Mouse (Mus musculus) midbrain, embryonic 16.5 days (tissue): ENCODE measurements around the gene Olfr655. TPM values are rescaled to one million over a fixed set of nuclear protein-coding genes. Genes with fewer than 3 reads are reported as not detected.
A peak's percentile ranks its signal among the peaks of the same experiment; 100 is the strongest.

Experiments used
- ATAC-seq: fragments of 200-750 bp; cut with Nextera tagmentation; 2 replicates; pipeline ENCODE4 v1.8.0; 2017; ENCODE audit warnings: moderate TSS enrichment
- H3K27ac ChIP-seq: fragments of 300-500 bp; sonication (generic); 2 replicates; pipeline ENCODE4 v1.5.1; 2014; ENCODE audit warnings: mild to moderate bottlenecking, low read length, mixed read lengths
- H3K27me3 ChIP-seq: fragments of 300-500 bp; sonication (generic); 2 replicates; pipeline ENCODE4 v1.6.1; 2014; ENCODE audit warnings: low read depth, low read length, mixed read lengths; ENCODE audit not compliant: control insufficient read depth, insufficient read depth
- H3K36me3 ChIP-seq: fragments of 300-500 bp; sonication (generic); 2 replicates; pipeline ENCODE4 v1.6.1; 2014; ENCODE audit warnings: mild to moderate bottlenecking, low read length, moderate library complexity, mixed read lengths; ENCODE audit not compliant: control insufficient read depth, insufficient read depth
- H3K4me1 ChIP-seq: fragments of 300-500 bp; sonication (generic); 2 replicates; pipeline ENCODE4 v1.6.1; 2014; ENCODE audit warnings: mild to moderate bottlenecking, low read length, mixed read lengths; ENCODE audit not compliant: control insufficient read depth, insufficient read depth
- H3K4me2 ChIP-seq: fragments of 300-500 bp; sonication (generic); 2 replicates; pipeline ENCODE4 v1.6.1; 2014; ENCODE audit warnings: mild to moderate bottlenecking, low read length, mixed read lengths
- H3K4me3 ChIP-seq: fragments of 300-500 bp; sonication (generic); 2 replicates; pipeline ENCODE4 v1.5.1; 2014; ENCODE audit warnings: low read depth, mild to moderate bottlenecking, low read length, moderate library complexity, mixed read lengths
- H3K9ac ChIP-seq: fragments of 300-500 bp; sonication (generic); 2 replicates; pipeline ENCODE4 v1.6.1; 2014; ENCODE audit warnings: low read depth, low read length, mixed read lengths
- H3K9me3 ChIP-seq: fragments of 300-500 bp; sonication (generic); replicated peaks from 2 replicates; pipeline ENCODE4 v1.6.1; 2014; ENCODE audit warnings: mild to moderate bottlenecking, low read length, mixed read lengths; ENCODE audit not compliant: control insufficient read depth, poor library complexity, severe bottlenecking
- WGBS: fragments of 180-500 bp; shearing (Covaris S2); extraction: QIAGEN DNeasy Blood & Tissue Kit; methylation state at CpG from one replicate; pipeline ENCODE4 v1.1.7; 2014; 5-methylcytosine and 5-hydroxymethylcytosine counted together
- polyA plus RNA-seq: library from polyadenylated mRNA; unstranded; fragments of >200 nt; fragmentation: Nextera tagmentation; extraction: Ambion mirVana; gene quantifications from 2 replicates; pipeline ENCODE4 v1.2.1, GENCODE M21; 2015

Gene Olfr655
- not detected in 2 replicates for polyA plus RNA-seq

DNA sequence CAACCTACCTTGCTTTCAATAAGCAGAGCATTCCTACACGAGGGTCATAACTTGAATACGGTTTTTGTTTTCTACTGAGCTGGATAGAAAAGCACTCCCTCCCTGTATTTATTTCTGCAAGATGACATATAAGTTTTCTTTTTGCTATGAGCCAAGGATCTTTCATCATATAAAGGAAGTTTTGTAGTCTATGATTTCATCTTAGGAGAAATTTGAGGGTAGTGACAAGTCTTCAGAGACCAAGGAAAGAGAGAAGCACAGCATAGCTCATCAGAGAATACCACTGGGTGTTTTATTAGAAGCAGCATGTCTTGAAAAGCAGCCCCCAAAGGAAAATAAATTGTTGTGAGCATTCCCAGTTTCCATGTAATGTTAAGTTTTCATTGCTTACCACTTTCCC, at the start of gene Olfr655:
Gene Olfr655, minus strand, starts transcription at position 101 of the 400 bp plus-strand sequence.
- Histone ChIP-seq H3K9ac (no peak within 1 kb of the TSS), H3K4me3 (no peak within 1 kb of the TSS), H3K4me2 (no peak within 1 kb of the TSS), H3K27ac (no peak within 1 kb of the TSS), H3K4me1 (no peaks in the 10 kb centered on the region), H3K9me3 (no peaks in the 10 kb centered on the region), H3K36me3 (no peaks in the 10 kb centered on the region), H3K27me3 (no peaks in the 10 kb centered on the region)
- no peak for ATAC-seq
- WGBS: 82% methylated on average over 2 of the region's 2 CpGs

DNA sequence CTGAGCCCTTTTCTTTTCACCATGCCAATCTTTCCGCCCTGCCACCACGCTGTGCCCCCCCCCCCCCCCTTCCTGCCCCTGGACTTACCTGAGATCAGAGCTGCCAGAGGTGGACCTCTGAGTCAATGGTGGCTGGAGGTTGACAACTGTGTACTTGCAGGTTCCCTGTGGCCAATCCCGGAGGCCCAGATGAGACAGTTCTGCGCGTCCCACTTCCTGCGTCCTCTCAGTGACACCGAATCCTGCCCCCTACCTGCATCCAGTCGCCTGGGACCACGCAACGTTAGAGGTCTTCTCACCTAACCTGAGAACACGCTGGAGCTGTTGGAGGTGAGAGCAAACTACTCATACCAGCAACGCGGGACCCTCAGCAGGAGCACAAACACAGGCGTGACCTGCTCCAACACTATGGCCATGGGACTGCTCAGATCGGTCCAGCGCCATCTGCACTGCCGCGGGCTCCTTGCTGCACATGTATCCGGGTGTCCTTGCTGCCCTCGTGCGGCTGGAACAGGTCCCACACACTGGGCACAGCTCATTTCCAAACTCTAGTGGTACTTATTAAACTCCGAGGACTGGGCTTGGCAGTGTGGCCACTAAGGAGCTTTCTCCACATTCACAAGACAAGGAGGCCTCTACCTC, 45.4 kb upstream of the Olfr655 start, which contains the start of gene Olfr658:
Gene Olfr658, minus strand, starts transcription at position 465 of the 642 bp plus-strand sequence.
- no peaks in the 10 kb centered on the region for H3K9me3 ChIP-seq
- H3K27ac ChIP-seq: no peak within 1 kb of the TSS
- no peaks in the 10 kb centered on the region for H3K36me3 ChIP-seq
- H3K27me3 ChIP-seq: no peaks in the 10 kb centered on the region
- peak within 1 kb of the TSS; percentile 33 for H3K4me3 ChIP-seq
- H3K9ac ChIP-seq: 0 out of 2 replicates have a peak within 1 kb of the TSS, but pooled peaks have one; percentile 34
- 21% methylated on average over 21 of the region's 22 CpGs for WGBS
- peak; percentile 94 for ATAC-seq
- no peaks in the 10 kb centered on the region for H3K4me1 ChIP-seq
- peak within 1 kb of the TSS; percentile 50 for H3K4me2 ChIP-seq

DNA sequence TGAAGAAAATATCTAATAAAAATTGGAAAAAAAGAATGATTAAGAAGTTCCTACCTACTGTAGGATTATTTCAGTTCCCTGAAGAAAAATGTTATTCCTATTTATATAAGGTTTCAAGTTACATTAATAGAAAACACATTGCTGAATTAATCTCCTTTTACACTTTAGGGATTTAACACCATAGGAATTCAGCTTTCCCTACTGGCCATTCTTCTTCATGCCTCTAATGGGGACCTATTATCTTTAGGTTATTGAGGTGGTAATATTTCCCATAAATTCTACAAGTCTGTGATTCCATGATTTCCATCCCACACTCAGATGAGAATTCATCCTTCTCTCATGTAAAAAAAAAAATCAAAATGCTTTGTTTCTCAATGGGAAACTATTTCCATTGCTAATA, 22.9 kb upstream of the Olfr655 start, which contains the start of gene Olfr657:
Gene Olfr657, plus strand, starts transcription at position 301 of the 400 bp plus-strand sequence.
- Histone ChIP-seq H3K36me3 (no peaks in the 10 kb centered on the region), H3K9ac (no peak within 1 kb of the TSS), H3K4me2 (no peak within 1 kb of the TSS), H3K27me3 (no peaks in the 10 kb centered on the region), H3K4me1 (no peaks in the 10 kb centered on the region), H3K27ac (no peak within 1 kb of the TSS), H3K4me3 (no peak within 1 kb of the TSS), H3K9me3 (no peaks in the 10 kb centered on the region)
- no peak for ATAC-seq

DNA sequence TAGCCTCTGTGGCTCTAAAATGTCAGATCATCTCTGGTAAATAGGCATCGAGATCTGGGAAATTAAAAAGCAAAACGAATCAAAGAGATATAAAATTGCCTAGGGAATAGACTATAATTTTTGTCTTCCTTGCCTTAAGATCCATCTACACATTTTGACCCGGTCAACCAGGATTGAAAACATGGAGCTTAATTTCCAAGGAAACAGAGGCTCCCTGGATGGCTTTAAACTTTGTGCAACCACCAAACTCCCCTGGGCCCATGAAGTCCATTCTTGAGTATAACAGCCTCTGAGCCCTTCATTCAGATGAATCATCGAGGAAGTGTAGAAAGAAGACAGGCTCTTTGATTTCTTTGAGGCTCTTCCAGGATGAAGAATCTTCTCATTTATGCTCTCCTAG, 12.1 kb upstream of the Olfr655 start, which contains the start of gene Olfr656:
Gene Olfr656, plus strand, starts transcription at position 301 of the 400 bp plus-strand sequence.
- 66% methylated on average over 4 of the region's 4 CpGs for WGBS
- no peak for ATAC-seq
- Histone ChIP-seq H3K4me1 (no peaks in the 10 kb centered on the region), H3K27ac (no peak within 1 kb of the TSS), H3K9ac (no peak within 1 kb of the TSS), H3K4me2 (no peak within 1 kb of the TSS), H3K27me3 (no peaks in the 10 kb centered on the region), H3K9me3 (no peaks in the 10 kb centered on the region), H3K4me3 (no peak within 1 kb of the TSS), H3K36me3 (no peaks in the 10 kb centered on the region)

DNA sequence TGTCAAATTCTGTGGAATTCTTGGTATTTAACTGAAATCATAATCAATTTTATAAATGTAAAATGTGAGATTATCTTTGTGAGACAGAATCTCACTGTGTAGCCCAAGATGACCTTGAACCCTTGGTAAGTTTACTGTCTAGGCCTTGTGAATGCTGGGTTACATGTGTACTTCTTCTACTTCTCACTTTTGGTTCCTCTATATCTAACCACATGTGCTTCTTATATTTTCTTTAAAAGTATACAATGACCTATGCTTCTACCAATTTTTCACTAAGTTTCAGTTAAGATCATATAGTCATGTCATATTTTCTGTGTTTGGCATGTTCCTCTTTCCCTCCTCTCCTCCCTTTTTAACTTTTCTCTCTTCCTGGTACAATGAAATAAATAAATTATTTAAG, 3.1 kb upstream of the Olfr655 start:
- no peak overlapping the region for H3K4me2 ChIP-seq
- no peak for ATAC-seq
- H3K4me1 ChIP-seq: no peaks in the 10 kb centered on the region
- H3K9ac ChIP-seq: no peak overlapping the region
- no peaks in the 10 kb centered on the region for H3K36me3 ChIP-seq
- H3K27ac ChIP-seq: no peak overlapping the region
- no peaks in the 10 kb centered on the region for H3K9me3 ChIP-seq
- H3K27me3 ChIP-seq: no peaks in the 10 kb centered on the region
- H3K4me3 ChIP-seq: no peak overlapping the region

DNA sequence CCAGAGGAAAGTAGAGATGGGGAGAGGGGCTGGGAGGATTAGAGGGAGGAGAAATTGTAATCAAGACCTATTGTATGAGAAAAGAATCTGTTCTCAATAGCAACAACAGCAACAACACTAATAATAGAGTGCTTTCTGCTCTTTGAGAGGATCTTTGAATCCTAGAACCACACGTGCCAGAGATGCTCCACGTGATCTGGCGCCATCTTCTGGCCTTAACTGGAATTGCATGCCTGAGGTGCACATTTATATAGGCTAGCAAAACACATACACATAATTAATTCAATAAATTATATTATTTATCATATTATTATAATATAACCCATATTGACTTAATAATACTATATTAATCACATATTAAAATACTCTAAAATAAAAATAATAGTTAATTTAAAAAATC, 1.6 kb upstream of the Olfr655 start:
- Histone ChIP-seq H3K9ac (no peak overlapping the region), H3K4me2 (no peak overlapping the region), H3K4me1 (no peaks in the 10 kb centered on the region), H3K4me3 (no peak overlapping the region), H3K27ac (no peak overlapping the region), H3K36me3 (no peaks in the 10 kb centered on the region), H3K27me3 (no peaks in the 10 kb centered on the region), H3K9me3 (no peaks in the 10 kb centered on the region)
- 2% methylated on average over 3 of the region's 3 CpGs for WGBS
- no peak for ATAC-seq

DNA sequence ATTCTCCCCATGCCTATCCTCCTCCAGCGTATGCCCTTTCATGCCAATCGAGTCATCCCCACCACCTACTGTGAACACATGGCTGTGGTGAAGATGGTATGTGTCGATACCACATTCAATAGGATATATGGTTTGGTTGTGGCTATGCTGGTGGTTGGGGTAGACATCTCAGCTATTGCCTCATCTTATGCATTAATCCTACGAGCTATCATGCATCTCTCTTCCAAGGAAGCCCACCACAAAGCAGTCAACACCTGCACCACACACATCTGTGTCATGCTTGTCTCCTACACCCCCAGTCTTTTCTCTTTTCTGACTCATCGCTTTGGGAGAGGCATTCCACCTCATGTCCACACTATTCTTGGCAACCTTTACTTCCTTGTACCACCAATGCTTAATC, 13.3 kb downstream of the Olfr655 start:
- Histone ChIP-seq H3K36me3 (no peaks in the 10 kb centered on the region), H3K27ac (no peak overlapping the region), H3K27me3 (no peaks in the 10 kb centered on the region), H3K4me2 (no peak overlapping the region), H3K9me3 (no peaks in the 10 kb centered on the region), H3K4me3 (no peak overlapping the region), H3K9ac (no peak overlapping the region), H3K4me1 (no peaks in the 10 kb centered on the region)
- ATAC-seq: no peak
- 90% methylated on average over 5 of the region's 5 CpGs for WGBS

DNA sequence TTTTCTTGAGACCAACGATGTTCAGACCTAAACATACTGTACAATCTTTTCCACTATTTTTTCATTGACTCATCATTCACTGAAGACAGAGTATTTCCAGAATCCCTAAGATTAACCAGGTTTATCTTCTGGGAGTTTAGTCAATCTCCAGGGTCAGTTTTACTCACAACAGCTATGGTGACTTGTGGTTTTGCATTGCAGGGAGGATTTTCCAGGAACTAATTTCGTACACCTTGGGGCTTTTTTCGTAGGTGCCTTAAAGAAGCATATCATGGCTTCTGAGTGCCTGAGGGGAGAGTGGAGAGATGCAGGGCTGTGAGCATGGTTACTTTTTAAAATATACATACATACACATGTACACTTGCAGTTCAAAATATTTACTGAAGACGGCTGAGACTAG, 14.9 kb downstream of the Olfr655 start, which contains the start of gene Olfr654:
Gene Olfr654, plus strand, starts transcription at position 301 of the 400 bp plus-strand sequence.
- no peak within 1 kb of the TSS for H3K27ac ChIP-seq
- H3K9ac ChIP-seq: no peak within 1 kb of the TSS
- no peaks in the 10 kb centered on the region for H3K27me3 ChIP-seq
- no peak within 1 kb of the TSS for H3K4me2 ChIP-seq
- H3K4me1 ChIP-seq: no peaks in the 10 kb centered on the region
- ATAC-seq: no peak
- no peak within 1 kb of the TSS for H3K4me3 ChIP-seq
- H3K36me3 ChIP-seq: no peaks in the 10 kb centered on the region
- no peaks in the 10 kb centered on the region for H3K9me3 ChIP-seq
- WGBS: 88% methylated on average over 4 of the region's 4 CpGs

DNA sequence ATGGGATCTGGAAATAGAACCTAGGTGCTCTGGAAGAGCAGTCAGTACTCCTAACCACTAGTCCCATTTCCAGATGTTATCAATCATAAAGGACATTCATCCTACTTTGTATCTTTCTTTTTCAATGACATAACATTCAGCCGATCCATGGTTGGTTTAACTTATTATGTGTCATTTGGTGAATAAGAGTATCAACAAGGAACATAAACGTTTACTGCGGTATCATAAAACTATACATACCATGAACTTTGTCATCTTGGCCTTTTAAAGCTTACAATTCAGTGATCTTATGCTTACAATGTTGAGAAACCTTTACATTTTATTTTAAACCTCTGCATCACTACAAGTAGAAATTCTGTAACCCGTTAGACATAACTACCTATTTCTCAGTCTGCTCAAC, 20.1 kb downstream of the Olfr655 start:
- H3K36me3 ChIP-seq: no peaks in the 10 kb centered on the region
- no peaks in the 10 kb centered on the region for H3K4me1 ChIP-seq
- H3K4me2 ChIP-seq: no peak overlapping the region
- no peak overlapping the region for H3K27ac ChIP-seq
- no peaks in the 10 kb centered on the region for H3K27me3 ChIP-seq
- no peaks in the 10 kb centered on the region for H3K9me3 ChIP-seq
- no peak overlapping the region for H3K4me3 ChIP-seq
- H3K9ac ChIP-seq: no peak overlapping the region
- ATAC-seq: no peak
- 93% methylated on average over 4 of the region's 4 CpGs for WGBS
